Mouse (Mus musculus) neutrophil, adult 5-6 weeks (primary cell): Measurements from ENCODE around the gene Anp32e. TPM values are rescaled to one million over a fixed set of nuclear protein-coding genes. Genes with fewer than 3 reads are reported as not detected.
"Not testable (repeated sequence)": the region's sequence is repeated elsewhere in the genome, so short reads cannot be mapped to it uniquely, and the experiment has no call there.

Source experiments
- ATAC-seq: fragments of 151-379, 151-347 bp; 2 replicates; pipeline ENCODE4 v1.8.0; 2017; ENCODE audit warnings: mild to moderate bottlenecking, moderate TSS enrichment; ENCODE audit not compliant: insufficient number of reproducible peaks, poor library complexity, low FRiP score, severe bottlenecking; ENCODE audit errors: extremely low read depth
- total RNA-seq: library from RNA; stranded (forward); fragments of 200-1000 nt; gene quantifications from 2 replicates; pipeline ENCODE4 v1.2.3, GENCODE M21; 2017

The Anp32e gene
- total RNA-seq, 1 experiment from 2014 or later: 114 TPM

GRCm38 (mm10) chr3:95963230-95963629, 34.2 kb downstream of the Anp32e start:
- ATAC-seq: no peak

DNA sequence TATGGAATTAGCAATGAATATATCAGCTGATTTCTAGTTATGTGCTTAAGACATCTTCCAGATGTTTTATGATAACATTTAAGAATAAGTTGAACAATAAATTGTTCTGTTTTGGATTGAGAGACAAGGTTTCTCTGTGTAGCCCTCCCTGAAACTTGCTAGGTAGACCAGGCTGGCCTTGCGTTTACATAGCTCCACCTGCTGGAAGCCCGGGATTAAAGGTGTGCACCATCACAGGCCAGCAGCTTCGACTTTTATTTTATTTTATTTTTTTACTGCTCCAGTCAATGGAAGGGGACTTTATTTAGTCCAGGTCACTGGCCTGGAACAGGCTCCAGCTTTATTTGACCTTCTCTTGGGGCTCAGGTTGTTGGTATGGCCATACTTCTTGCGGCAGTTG, 34.6 kb downstream of the Anp32e start:
- ATAC-seq: peak; percentile 42; the same call in 1 of the 2 replicates

DNA sequence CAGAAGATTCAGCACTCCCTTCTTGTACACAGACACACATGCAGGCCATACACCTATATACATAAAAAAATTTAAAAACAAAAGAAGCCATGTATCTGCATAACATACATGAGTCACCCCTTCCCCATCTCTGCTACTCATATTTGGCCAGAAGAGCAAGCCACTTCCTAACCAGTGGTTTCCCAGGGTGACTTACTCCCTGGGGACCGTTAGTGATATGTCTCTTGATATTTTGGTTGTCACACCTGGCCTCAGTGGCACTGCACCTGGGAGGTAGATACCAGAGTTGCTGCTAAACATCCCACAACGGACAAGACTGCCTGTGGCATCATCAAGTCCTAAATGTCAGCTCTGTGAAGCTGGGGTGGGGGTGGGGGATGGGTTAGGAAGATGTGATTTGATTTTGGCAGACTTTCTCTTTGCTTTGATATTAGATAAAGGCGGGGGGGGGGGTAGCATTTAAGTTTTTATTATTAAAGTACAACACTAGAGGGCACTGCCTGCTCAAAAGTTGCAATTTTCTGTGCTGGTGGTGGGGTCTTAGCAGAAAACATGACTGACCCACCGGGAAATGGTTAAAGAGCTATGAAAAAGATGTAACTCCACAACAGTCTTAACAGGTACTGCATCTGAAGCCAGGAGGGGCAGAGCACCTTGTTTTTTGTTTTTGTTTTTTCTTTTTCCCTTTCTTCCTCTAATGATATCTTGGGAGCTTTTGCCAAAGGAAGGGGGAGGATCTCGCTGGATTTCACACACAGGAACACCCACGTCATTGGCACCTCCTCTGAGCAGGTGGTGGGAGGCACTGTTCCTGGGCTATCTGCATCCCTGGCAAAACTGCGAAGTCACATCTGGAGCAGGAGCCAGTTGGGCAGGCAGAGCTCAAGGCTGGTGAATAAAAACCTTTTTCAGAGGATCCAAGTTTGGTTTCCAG, 36.7 kb downstream of the Anp32e start:
- ATAC-seq: no peak

- no peak for ATAC-seq
Observed at GRCm38 (mm10) chr3:95969277-95969676, 40.2 kb downstream of the Anp32e start.

GRCm38 (mm10) chr3:95970661-95971060, 41.6 kb downstream of the Anp32e start:
- ATAC-seq: not testable (repeated sequence)

DNA sequence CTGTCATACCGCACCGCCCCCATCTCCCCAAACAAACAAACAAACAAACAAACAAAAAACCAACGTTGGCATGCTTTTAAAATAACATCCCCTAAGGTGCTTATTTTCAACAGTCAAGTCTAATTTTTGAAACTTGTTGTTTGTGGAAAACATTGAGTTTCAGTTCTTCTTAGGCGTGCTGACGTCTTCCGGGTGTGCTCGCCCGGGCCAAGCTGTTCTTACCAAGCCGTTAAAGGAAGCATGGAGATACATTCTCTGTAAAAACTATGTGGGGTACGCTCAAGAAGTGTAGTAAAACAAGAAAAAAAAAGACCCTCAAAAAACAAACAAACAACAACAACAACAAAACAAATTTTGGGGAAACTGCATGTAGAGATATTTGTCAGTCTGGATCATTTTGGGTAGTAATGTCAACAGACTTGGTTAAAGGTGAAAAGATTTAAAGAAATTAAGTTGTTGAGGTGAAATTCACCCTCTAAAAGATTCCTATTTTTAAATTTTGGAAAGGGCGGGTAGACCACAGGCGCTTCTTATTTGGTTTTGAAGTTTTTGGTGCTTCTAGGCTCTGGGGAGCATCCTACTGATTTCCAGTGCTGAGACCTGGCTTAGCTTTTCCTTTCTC, 43.3 kb downstream of the Anp32e start:
- peak; percentile 60 for ATAC-seq

DNA sequence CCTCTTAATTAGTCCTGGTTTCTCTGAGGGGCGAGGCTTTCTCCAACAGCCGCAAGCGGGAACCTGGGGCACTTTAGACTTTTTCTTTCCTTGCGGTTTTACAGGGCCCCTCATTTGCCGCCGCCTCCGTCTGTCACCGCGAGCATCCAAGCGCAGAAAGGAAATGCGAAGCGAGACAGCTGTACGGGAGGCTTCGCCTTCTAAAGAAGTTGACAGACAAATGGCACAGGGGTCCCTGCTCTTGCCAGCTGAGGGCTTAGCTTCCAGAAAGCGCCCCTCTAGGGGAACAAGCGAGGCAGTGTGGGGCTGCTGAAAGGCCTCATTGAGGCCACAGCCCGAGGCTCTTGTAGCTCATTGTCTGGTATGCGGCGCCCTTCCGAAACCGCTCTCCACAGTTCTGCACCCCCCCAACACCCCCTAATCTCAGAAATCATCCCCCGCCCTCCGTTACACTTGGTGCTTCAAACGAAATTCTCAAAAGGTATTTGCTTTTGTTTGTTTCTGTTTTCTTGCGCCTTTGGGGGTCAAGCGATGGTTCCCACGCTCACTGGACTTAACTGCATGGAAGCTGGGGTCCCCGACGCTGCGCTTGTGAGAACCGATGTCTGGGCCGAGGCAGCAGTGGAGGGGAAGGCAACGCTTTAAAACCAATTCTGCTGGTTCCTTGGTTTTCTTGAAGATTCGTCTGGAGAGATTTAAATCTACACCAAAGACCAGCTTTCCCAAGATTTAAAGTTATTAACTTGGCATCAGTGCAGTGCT, 44.0 kb downstream of the Anp32e start:
- peak; percentile 72 for ATAC-seq

- ATAC-seq: no peak
Observed at GRCm38 (mm10) chr3:95977079-95977478, 48.0 kb downstream of the Anp32e start.

DNA sequence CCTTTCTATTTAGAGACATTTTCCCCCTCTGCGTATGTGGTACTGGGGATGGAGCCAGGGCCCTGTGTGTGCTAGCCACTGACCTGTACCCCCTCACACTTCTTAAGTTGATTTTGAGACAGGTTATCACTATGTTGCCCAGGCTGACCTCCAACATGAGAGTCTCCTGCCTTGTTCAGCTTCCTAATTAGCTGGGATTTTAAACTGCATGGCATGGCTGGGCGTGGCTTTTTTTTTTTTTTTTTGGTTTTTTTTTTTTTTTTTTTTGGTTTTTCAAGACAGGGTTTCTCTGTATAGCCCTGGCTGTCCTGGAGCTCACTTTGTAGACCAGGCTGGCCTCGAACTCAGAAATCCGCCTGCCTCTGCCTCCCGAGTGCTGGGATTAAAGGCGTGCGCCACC, 48.5 kb downstream of the Anp32e start:
- not testable (repeated sequence) for ATAC-seq

GRCm38 (mm10) chr3:95978265-95978664, 49.2 kb downstream of the Anp32e start:
- ATAC-seq: no peak

DNA sequence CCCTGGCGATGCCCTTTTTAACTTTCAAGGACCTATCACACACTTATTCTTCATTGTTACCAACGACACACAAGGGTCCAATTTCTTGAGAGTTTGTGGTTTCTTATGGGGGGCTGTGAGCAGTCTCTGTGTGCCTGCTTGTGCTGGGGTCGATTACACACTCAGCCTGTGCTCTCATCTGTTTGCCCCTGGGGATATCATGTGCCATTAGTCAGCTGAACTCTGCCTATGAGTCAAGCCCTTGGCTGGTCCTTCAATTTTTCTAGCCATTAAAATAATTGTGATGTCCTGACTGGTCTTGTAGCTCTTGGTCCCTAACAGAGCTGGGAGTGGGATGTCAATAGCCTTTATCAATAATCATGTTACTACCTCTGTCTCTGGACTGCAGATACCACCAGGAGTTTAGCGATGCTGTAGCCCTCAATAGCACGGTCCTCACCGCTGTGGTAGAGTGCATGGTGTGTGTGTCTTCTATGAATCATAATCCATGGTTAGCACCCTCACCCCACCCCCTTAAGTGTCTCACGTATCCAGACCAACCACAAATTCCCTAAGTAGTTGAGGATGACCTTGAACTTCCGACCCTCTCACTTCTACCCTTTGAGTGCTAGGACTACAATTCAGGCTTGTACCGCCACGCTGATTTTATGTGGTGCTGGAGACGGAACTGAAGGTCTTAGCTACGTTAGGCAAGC, 51.4 kb downstream of the Anp32e start:
- ATAC-seq: no peak

DNA sequence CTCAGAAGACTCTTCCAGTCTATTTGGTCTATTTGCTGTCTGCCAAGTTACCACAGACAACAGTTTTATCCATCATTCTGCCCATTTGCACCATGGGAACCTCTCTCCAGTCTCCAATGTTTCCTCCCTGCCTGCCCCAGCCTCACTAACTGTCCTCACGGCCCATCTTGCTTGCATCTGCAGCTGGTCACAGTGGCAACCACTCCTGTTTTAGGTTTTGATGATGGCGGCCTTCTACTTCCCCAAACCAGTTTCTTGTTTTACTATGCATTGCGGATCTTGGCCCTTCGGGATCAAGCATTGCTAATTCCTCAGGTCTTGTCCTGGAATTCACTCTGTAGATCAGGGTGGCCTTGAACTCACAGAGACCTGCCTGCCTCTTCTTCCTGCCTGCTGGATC, 53.1 kb downstream of the Anp32e start:
- no peak for ATAC-seq

GRCm38 (mm10) chr3:95985209-95986000, 56.4 kb downstream of the Anp32e start:
- 0 out of 2 replicates have a peak, but pooled peaks have one; percentile 4 for ATAC-seq

DNA sequence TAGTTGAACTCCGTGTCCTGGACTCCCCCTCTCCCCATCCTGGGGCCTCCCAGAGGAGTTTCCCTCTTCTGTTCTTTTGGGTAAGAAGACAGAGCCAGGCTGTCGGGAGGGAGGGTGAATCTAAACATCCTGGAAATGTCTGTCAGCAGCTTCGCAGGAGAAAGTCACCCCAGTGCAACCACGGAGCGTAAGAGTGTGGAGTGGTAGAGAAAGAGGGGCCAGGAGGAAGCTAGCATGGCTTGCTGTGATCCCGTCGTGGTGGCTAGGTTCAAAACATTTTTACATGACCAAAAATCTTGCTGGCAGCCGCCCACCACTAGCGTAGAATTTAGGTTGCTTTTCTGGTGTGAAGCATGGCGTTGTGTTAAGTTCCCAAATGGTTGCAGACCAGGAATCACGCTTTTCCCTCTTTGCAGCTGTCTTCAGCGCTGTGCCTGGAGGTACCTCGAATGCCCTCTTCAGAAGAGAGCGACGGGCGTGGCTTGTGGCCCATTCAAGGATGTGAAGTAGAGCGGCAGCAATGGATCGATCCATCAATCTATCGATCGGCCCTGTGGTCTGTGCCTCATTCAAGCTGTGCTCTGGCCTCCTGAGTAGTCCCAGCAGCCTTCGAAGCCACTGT, 57.1 kb downstream of the Anp32e start:
- ATAC-seq: no peak; the same call in 1 of the 2 replicates

DNA sequence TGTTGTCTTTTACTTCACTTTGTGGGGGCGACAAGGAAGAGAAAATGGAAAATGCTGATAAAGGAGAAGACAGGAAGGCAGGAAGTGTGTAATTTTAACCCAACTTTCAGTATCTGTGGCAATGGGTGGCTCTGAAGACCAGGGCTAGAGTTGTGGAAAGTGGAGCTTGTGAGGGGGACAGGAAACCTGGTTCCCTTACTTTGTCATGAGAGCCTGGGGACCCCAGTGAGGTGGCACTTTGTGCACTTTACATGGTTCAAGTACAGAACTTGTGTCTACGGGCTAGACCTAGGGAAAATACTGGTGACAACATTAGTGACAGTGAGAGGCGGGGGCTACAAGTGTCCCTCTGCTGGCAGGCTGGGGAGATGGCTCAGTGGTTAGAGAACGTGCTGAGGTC, 57.9 kb downstream of the Anp32e start:
- ATAC-seq: no peak

DNA sequence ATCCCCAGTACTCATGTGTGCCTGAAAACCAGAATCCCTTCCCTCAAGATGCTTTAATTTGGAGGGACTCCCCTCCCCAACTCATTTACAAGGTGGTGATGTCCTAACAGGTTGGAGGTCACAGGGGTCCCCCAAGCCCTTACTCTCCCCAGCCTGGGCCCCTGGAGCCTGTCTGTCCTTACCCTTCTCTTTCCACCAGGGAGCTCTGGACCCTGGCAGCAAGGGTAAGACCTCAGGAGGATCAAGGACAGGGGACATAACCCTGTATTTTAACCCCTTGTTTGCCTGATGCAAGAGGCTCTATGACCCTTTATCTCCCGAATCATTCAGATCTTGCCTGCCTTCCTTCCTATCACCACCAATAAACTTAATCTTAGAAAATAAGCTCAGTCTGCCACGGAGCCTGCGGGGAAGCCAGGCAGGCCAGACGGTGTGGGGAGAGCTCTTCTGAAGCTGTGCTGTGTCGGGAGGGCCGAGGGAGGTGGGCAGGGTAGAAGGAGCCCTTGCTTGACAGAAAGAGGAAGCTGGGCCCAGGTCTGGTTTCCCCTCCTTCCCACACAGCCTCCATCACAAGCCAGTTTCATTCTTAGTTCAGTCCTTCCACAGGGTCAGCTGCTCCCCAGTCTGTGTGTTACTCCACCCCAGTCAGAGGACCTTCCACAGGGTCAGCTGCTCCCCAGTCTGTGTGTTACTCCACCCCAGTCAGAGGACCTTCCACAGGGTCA, 58.5 kb downstream of the Anp32e start:
- peak; percentile 61 for ATAC-seq

DNA sequence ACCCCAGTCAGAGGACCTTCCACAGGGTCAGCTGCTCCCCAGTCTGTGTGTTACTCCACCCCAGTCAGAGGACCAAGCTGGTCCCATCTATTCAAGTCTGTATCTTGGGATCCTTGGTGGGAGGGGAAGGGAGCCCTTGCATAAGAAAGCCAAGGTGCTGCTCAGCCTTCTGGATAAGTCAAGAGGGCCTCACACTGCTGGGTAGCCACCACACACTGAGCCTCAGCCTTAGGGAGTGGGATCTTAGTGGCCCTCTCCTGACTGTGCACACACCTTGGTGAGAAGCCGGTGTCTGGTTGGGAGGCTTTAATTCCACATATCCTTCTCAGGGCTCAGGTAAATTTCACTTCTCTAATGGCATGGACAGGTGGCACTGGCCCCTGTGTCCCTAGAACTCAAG, 59.1 kb downstream of the Anp32e start:
- no peak for ATAC-seq
